Mouse (Mus musculus) ES-E14 (cell line): ENCODE results near the gene Kcnh6. TPM values are rescaled to one million over a fixed set of nuclear protein-coding genes. Genes with fewer than 3 reads are reported as not detected.
"Not testable (repeated sequence)": the region's sequence is repeated elsewhere in the genome, so short reads cannot be mapped to it uniquely, and the experiment has no call there.

Experiments
- DNase-seq: peaks from one replicate; pipeline ENCODE4 v3.0.0-alpha.2; 2013; ENCODE audit warnings: low read depth, low spot score
- H3K27ac ChIP-seq: 2 replicates; pipeline ENCODE4 v1.5.1; 2012; ENCODE audit warnings: low read depth, mild to moderate bottlenecking, low read length, moderate library complexity, mixed read lengths; ENCODE audit not compliant: poor library complexity, insufficient read depth, severe bottlenecking
- H3K36me3 ChIP-seq: 2 replicates; pipeline ENCODE4 v1.6.1; 2012; ENCODE audit warnings: mild to moderate bottlenecking, low read length, moderate library complexity, mixed read lengths; ENCODE audit not compliant: control insufficient read depth, poor library complexity, insufficient read depth, severe bottlenecking
- H3K4me1 ChIP-seq, 2 experiments: fragments of 150-350 bp in 1 of 2; sonication (generic) in 1 of 2; 2 replicates each; pipeline ENCODE4 v1.6.1; 2012; ENCODE audit warnings: low read length in 2 of 2, mild to moderate bottlenecking in 1 of 2, mixed read lengths in 1 of 2; ENCODE audit not compliant: control insufficient read depth in 2 of 2, insufficient read depth in 2 of 2, poor library complexity in 1 of 2
- H3K4me3 ChIP-seq, 2 experiments: fragments of 150-350 bp in 1 of 2; sonication (generic) in 1 of 2; 2 replicates each; pipeline ENCODE4 v1.5.1; 2012; ENCODE audit warnings: low read length in 2 of 2, low read depth in 1 of 2, mild to moderate bottlenecking in 1 of 2, mixed read lengths in 1 of 2; ENCODE audit not compliant: insufficient read depth in 1 of 2, poor library complexity in 1 of 2, severe bottlenecking in 1 of 2
- H3K9ac ChIP-seq: 2 replicates; pipeline ENCODE4 v1.6.1; 2012; ENCODE audit warnings: low read depth, mild to moderate bottlenecking, low read length, mixed read lengths; ENCODE audit not compliant: poor library complexity, insufficient read depth, severe bottlenecking
- H3K9me3 ChIP-seq: fragments of 150-350 bp; sonication (generic); 2 replicates; pipeline ENCODE4 v1.6.1; 2012; ENCODE audit warnings: low read depth, mild to moderate bottlenecking, low read length; ENCODE audit not compliant: control insufficient read depth, insufficient read depth
- CHD2 ChIP-seq: IDR thresholded peaks from 2 replicates; pipeline ENCODE4 v1.6.1; 2014; ENCODE audit warnings: mild to moderate bottlenecking, low read depth, low read length, inconsistent platforms
- HCFC1 ChIP-seq: IDR thresholded peaks from 2 replicates; pipeline ENCODE4 v1.6.1; 2012; ENCODE audit warnings: low read length, inconsistent platforms, borderline replicate concordance; ENCODE audit not compliant: insufficient read depth
- MAFK ChIP-seq: IDR thresholded peaks from 2 replicates; pipeline ENCODE4 v1.6.1; 2014; ENCODE audit warnings: mild to moderate bottlenecking, low read depth, low read length, inconsistent platforms; ENCODE audit not compliant: insufficient read depth
- ZC3H11A ChIP-seq: IDR thresholded peaks from 2 replicates; pipeline ENCODE4 v1.6.1; 2012; ENCODE audit warnings: low read depth, mild to moderate bottlenecking, inconsistent platforms, low read length, borderline replicate concordance
- ZNF384 ChIP-seq: IDR thresholded peaks from 2 replicates; pipeline ENCODE4 v1.6.1; 2012; ENCODE audit warnings: low read depth, low read length, inconsistent platforms
- in situ Hi-C, 2 experiments: fragments of 600-800 bp; cut with MboI; formaldehyde crosslinking; loops; one replicate each; pipeline ENCODE4 v1.15.1; 2025; ENCODE audit warnings: low sequenced_read_pairs in 2 of 2, inconsistent platforms in 1 of 2; ENCODE audit not compliant: unreplicated experiment in 2 of 2
- total RNA-seq: library from RNA; depleted of rRNA; stranded (reverse); fragments of 300-350 nt; gene quantifications from 2 replicates; pipeline ENCODE4 v1.2.3, GENCODE M21; 2012

Kcnh6 gene
- total RNA-seq, 1 experiment, result 1.5 TPM

GRCm38 (mm10) chr11:106026465-106027151 is 18.7 kb downstream of the Kcnh6 start:
- no peak overlapping the region for H3K27ac ChIP-seq
- H3K9ac ChIP-seq, result no peak overlapping the region
- peaks cover 3% of the 10 kb centered on the region; the same call in 1 of the 2 replicates for H3K36me3 ChIP-seq
- DNase-seq, result no peak
- TF ChIP-seq CHD2 (no peak), ZC3H11A (0 out of 2 replicates have a peak, but pooled peaks have one; percentile 22)
- H3K9me3 ChIP-seq, result no peaks in the 10 kb centered on the region
- H3K4me1 ChIP-seq, result no peaks in the 10 kb centered on the region
- in situ Hi-C loops, result no loop called here
- no peak overlapping the region for H3K4me3 ChIP-seq

GRCm38 (mm10) chr11:106027607-106028006 is 19.7 kb downstream of the Kcnh6 start:
- no peaks in the 10 kb centered on the region for H3K9me3 ChIP-seq
- no peak overlapping the region for H3K9ac ChIP-seq
- DNase-seq, result no peak
- H3K4me3 ChIP-seq, result no peak overlapping the region
- H3K27ac ChIP-seq, result no peak overlapping the region
- in situ Hi-C loops, result no loop called here
- no peaks in the 10 kb centered on the region for H3K36me3 ChIP-seq
- H3K4me1 ChIP-seq, result no peaks in the 10 kb centered on the region
- TF ChIP-seq CHD2 (no peak), HCFC1 (no peak), MAFK (no peak), ZC3H11A (no peak), ZNF384 (no peak)

- peak overlapping the region; percentile 22 to 44; a peak in 2 of 4 replicates for H3K4me3 ChIP-seq
- H3K27ac ChIP-seq, H3K4me1 ChIP-seq, DNase-seq, H3K9ac ChIP-seq, H3K36me3 ChIP-seq, H3K9me3 ChIP-seq, in situ Hi-C loops: not testable (repeated sequence)
These were observed 24.1 kb downstream of the Kcnh6 start for GRCm38 (mm10) chr11:106032074-106032473.

GRCm38 (mm10) chr11:106033491-106033919 is 25.6 kb downstream of the Kcnh6 start:
- no peak overlapping the region for H3K4me3 ChIP-seq
- H3K9ac ChIP-seq, result no peak overlapping the region
- TF ChIP-seq ZC3H11A (no peak), MAFK (no peak), ZNF384 (no peak), CHD2 (no peak), HCFC1 (no peak)
- H3K4me1 ChIP-seq, result peaks cover 0 to 2% of the 10 kb centered on the region in 2 experiments; a peak in 2 of 4 replicates
- no peaks in the 10 kb centered on the region; the same call in 1 of the 2 replicates for H3K36me3 ChIP-seq
- H3K27ac ChIP-seq, result no peak overlapping the region
- in situ Hi-C loops, result no loop called here
- H3K9me3 ChIP-seq, result no peaks in the 10 kb centered on the region
- no peak for DNase-seq

- no peaks in the 10 kb centered on the region; the same call in 1 of the 2 replicates for H3K36me3 ChIP-seq
- peaks cover 0 to 2% of the 10 kb centered on the region in 2 experiments; a peak in 2 of 4 replicates for H3K4me1 ChIP-seq
- no peak for TF ChIP-seq ZC3H11A
- no peak for TF ChIP-seq CHD2
- no peak for TF ChIP-seq MAFK
- TF ChIP-seq ZNF384, result no peak
- TF ChIP-seq HCFC1, result no peak
- H3K4me3 ChIP-seq, result no peak overlapping the region
- DNase-seq, result no peak
- no peak overlapping the region for H3K9ac ChIP-seq
- in situ Hi-C loops, result no loop called here
- no peak overlapping the region for H3K27ac ChIP-seq
- no peaks in the 10 kb centered on the region for H3K9me3 ChIP-seq
These were observed 27.1 kb downstream of the Kcnh6 start for GRCm38 (mm10) chr11:106034986-106035385.
